Mouse (Mus musculus) midbrain, embryonic 11.5 days (tissue): ENCODE measurements around the gene Gm13289. TPM values are rescaled to one million over a fixed set of nuclear protein-coding genes. Genes with fewer than 3 reads are reported as not detected.
"Not testable (repeated sequence)": the region's sequence is repeated elsewhere in the genome, so short reads cannot be mapped to it uniquely, and the experiment has no call there.

Experiments used
- ATAC-seq: fragments of 200-750 bp; cut with Nextera tagmentation; 2 replicates; pipeline ENCODE4 v1.8.0; 2017; ENCODE audit warnings: moderate TSS enrichment, moderate library complexity; ENCODE audit not compliant: low FRiP score
- DNase-seq: peaks from one replicate; pipeline ENCODE4 v3.0.0; 2015; ENCODE audit warnings: low spot score; ENCODE audit errors: missing footprints
- H3K27ac ChIP-seq: fragments of 300-500 bp; sonication (generic); 2 replicates; pipeline ENCODE4 v1.5.1; 2014; ENCODE audit warnings: low read depth, low read length
- H3K27me3 ChIP-seq: fragments of 300-500 bp; sonication (generic); 2 replicates; pipeline ENCODE4 v1.6.1; 2014; ENCODE audit warnings: mild to moderate bottlenecking, low read length, moderate library complexity, mixed read lengths; ENCODE audit not compliant: control insufficient read depth, insufficient read depth
- H3K36me3 ChIP-seq: fragments of 300-500 bp; sonication (generic); 2 replicates; pipeline ENCODE4 v1.6.1; 2014; ENCODE audit warnings: mild to moderate bottlenecking, low read length, moderate library complexity, mixed read lengths; ENCODE audit not compliant: control insufficient read depth, insufficient read depth
- H3K4me1 ChIP-seq: fragments of 300-500 bp; sonication (generic); 2 replicates; pipeline ENCODE4 v1.6.1; 2014; ENCODE audit warnings: low read length; ENCODE audit not compliant: control insufficient read depth, insufficient read depth
- H3K4me2 ChIP-seq: fragments of 300-500 bp; sonication (generic); 2 replicates; pipeline ENCODE4 v1.6.1; 2014; ENCODE audit warnings: mild to moderate bottlenecking, moderate library complexity
- H3K4me3 ChIP-seq: fragments of 300-500 bp; sonication (generic); 2 replicates; pipeline ENCODE4 v1.5.1; 2014; ENCODE audit warnings: low read depth, low read length
- H3K9ac ChIP-seq: fragments of 300-500 bp; sonication (generic); 2 replicates; pipeline ENCODE4 v1.6.1; 2014; ENCODE audit warnings: low read length
- H3K9me3 ChIP-seq: fragments of 300-500 bp; sonication (generic); 2 replicates; pipeline ENCODE4 v1.6.1; 2016; ENCODE audit warnings: low read length; ENCODE audit not compliant: control insufficient read depth
- WGBS: fragments of 180-500 bp; shearing (Covaris S2); extraction: QIAGEN DNeasy Blood & Tissue Kit; methylation state at CpG from one replicate; pipeline ENCODE4 v1.1.7; 2014; 5-methylcytosine and 5-hydroxymethylcytosine counted together
- polyA plus RNA-seq: library from polyadenylated mRNA; unstranded; fragments of >200 nt; fragmentation: Nextera tagmentation; extraction: Ambion mirVana; gene quantifications from 2 replicates; pipeline ENCODE4 v1.2.1, GENCODE M21; 2014

Gene Gm13289
- polyA plus RNA-seq, 1 experiment from 2014 or later, result not detected

DNA sequence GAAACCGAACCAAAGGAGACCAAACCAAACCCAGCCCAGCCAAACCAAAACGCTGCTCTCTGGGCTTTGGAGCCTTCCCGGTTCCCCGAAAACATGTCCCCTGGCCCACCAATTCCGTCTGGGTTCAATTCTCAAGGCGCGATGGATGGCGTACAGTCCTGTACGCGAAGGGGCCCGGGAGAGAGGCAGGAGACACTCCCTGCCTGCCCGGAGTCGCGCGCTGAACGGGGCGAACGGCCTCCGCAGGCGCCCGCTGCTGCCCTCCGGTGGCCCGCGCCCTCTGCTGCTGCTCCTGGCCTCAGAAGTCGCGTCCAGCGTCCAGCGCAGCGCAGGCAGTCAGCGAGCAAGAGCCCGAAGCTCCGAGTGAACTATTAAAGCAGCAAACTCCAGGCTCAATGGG lies 3.2 kb upstream of the Gm13289 start, which contains the start of gene Gm13290:
Gene Gm13290, plus strand, starts transcription at position 301 of the 400 bp plus-strand sequence.
- H3K9ac ChIP-seq, H3K36me3 ChIP-seq, DNase-seq, H3K4me2 ChIP-seq, ATAC-seq, H3K4me3 ChIP-seq, H3K27me3 ChIP-seq, H3K27ac ChIP-seq, H3K4me1 ChIP-seq, H3K9me3 ChIP-seq: not testable (repeated sequence)
- no CpG with 5 or more reads among the region's 32 CpGs for WGBS

- H3K4me1 ChIP-seq, H3K9ac ChIP-seq, H3K4me2 ChIP-seq, H3K27me3 ChIP-seq, H3K36me3 ChIP-seq, DNase-seq, H3K4me3 ChIP-seq, H3K9me3 ChIP-seq, ATAC-seq, H3K27ac ChIP-seq: not testable (repeated sequence)
- no CpG with 5 or more reads among the region's 29 CpGs for WGBS
These were observed 2.8 kb downstream of the Gm13289 start, which contains the start of gene Gm13272 for GRCm38 (mm10) chr4:88779550-88779949. TSS of gene Gm13272 (plus strand) at chr4:88779850.

- not testable (repeated sequence) for H3K27ac ChIP-seq, H3K4me3 ChIP-seq, H3K36me3 ChIP-seq, H3K9me3 ChIP-seq, H3K4me1 ChIP-seq, ATAC-seq, H3K4me2 ChIP-seq, H3K27me3 ChIP-seq, H3K9ac ChIP-seq
- peak; percentile 4 for DNase-seq
- 46% methylated on average over 14 of the region's 18 CpGs for WGBS
These were observed 3.6 kb downstream of the Gm13289 start for GRCm38 (mm10) chr4:88780320-88780719.

GRCm38 (mm10) chr4:88781831-88782230 lies 5.1 kb downstream of the Gm13289 start, which contains the start of gene Ifnz:
TSS of gene Ifnz (plus strand) at chr4:88782131.
- H3K4me2 ChIP-seq, result peak within 1 kb of the TSS; percentile 23; the same call in 1 of the 2 replicates

DNA sequence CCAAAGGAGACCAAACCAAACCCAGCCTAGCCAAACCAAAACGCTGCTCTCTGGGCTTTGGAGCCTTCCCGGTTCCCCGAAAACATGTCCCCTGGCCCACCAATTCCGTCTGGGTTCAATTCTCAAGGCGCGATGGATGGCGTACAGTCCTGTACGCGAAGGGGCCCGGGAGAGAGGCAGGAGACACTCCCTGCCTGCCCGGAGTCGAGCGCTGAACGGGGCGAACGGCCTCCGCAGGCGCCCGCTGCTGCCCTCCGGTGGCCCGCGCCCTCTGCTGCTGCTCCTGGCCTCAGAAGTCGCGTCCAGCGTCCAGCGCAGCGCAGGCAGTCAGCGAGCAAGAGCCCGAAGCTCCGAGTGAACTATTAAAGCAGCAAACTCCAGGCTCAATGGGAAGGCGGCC lies 5.6 kb downstream of the Gm13289 start:
- H3K27me3 ChIP-seq, H3K4me3 ChIP-seq, H3K4me1 ChIP-seq, DNase-seq, ATAC-seq, H3K27ac ChIP-seq, H3K36me3 ChIP-seq, H3K9me3 ChIP-seq, H3K9ac ChIP-seq: not testable (repeated sequence)
- WGBS, result 3% methylated on average over 7 of the region's 31 CpGs
- peak overlapping the region; percentile 23; the same call in 1 of the 2 replicates for H3K4me2 ChIP-seq

More at GRCm38 (mm10) chr4:88781831-88782230, 5.1 kb downstream of the Gm13289 start, which contains the start of gene Ifnz:
- H3K36me3 ChIP-seq, H3K9me3 ChIP-seq, H3K4me1 ChIP-seq, H3K27me3 ChIP-seq, H3K9ac ChIP-seq, H3K4me3 ChIP-seq, ATAC-seq, DNase-seq, H3K27ac ChIP-seq: not testable (repeated sequence)
- WGBS, result 19% methylated on average over 3 of the region's 7 CpGs

DNA sequence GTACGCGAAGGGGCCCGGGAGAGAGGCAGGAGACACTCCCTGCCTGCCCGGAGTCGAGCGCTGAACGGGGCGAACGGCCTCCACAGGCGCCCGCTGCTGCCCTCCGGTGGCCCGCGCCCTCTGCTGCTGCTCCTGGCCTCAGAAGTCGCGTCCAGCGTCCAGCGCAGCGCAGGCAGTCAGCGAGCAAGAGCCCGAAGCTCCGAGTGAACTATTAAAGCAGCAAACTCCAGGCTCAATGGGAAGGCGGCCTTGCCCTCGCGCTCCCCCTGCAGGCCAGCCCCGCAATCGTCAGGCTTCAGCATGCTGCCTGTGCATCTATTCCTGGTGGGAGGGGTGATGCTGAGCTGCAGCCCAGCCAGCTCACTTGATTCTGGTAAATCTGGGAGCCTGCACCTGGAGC lies 8.7 kb downstream of the Gm13289 start, which contains the start of gene Gm13276:
Gene Gm13276, plus strand, starts transcription at position 301 of the 400 bp plus-strand sequence.
- H3K36me3 ChIP-seq, ATAC-seq, H3K9ac ChIP-seq, H3K4me2 ChIP-seq, H3K27ac ChIP-seq, DNase-seq, H3K27me3 ChIP-seq, H3K4me3 ChIP-seq, H3K9me3 ChIP-seq, H3K4me1 ChIP-seq: not testable (repeated sequence)
- WGBS, result no CpG with 5 or more reads among the region's 27 CpGs

DNA sequence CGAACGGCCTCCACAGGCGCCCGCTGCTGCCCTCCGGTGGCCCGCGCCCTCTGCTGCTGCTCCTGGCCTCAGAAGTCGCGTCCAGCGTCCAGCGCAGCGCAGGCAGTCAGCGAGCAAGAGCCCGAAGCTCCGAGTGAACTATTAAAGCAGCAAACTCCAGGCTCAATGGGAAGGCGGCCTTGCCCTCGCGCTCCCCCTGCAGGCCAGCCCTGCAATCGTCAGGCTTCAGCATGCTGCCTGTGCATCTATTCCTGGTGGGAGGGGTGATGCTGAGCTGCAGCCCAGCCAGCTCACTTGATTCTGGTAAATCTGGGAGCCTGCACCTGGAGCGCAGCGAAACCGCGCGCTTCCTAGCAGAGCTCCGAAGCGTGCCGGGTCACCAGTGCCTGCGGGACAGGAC lies 11.7 kb downstream of the Gm13289 start, which contains the start of gene Gm13277:
Gene Gm13277, plus strand, starts transcription at position 231 of the 400 bp plus-strand sequence.
- H3K4me1 ChIP-seq, H3K4me2 ChIP-seq, H3K9me3 ChIP-seq, ATAC-seq, H3K36me3 ChIP-seq, H3K4me3 ChIP-seq, H3K27me3 ChIP-seq, DNase-seq, H3K9ac ChIP-seq, H3K27ac ChIP-seq: not testable (repeated sequence)
- 0% methylated on average over 1 of the region's 28 CpGs for WGBS

DNA sequence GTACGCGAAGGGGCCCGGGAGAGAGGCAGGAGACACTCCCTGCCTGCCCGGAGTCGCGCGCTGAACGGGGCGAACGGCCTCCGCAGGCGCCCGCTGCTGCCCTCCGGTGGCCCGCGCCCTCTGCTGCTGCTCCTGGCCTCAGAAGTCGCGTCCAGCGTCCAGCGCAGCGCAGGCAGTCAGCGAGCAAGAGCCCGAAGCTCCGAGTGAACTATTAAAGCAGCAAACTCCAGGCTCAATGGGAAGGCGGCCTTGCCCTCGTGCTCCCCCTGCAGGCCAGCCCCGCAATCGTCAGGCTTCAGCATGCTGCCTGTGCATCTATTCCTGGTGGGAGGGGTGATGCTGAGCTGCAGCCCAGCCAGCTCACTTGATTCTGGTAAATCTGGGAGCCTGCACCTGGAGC lies 14.5 kb downstream of the Gm13289 start, which contains the start of gene Gm13278:
Gene Gm13278, plus strand, starts transcription at position 301 of the 400 bp plus-strand sequence.
- not testable (repeated sequence) for H3K4me2 ChIP-seq, H3K27ac ChIP-seq, ATAC-seq, H3K9me3 ChIP-seq, H3K9ac ChIP-seq, H3K4me3 ChIP-seq, H3K4me1 ChIP-seq, H3K36me3 ChIP-seq, H3K27me3 ChIP-seq, DNase-seq
- WGBS, result no CpG with 5 or more reads among the region's 28 CpGs

GRCm38 (mm10) chr4:88793936-88794675 lies 17.4 kb downstream of the Gm13289 start, which contains the start of gene Gm13275:
TSS of gene Gm13275 (plus strand) at chr4:88794487.
- ATAC-seq, H3K9ac ChIP-seq, H3K4me1 ChIP-seq, H3K9me3 ChIP-seq, H3K36me3 ChIP-seq, H3K27me3 ChIP-seq, H3K4me3 ChIP-seq, H3K4me2 ChIP-seq, H3K27ac ChIP-seq, DNase-seq: not testable (repeated sequence)
- WGBS, result 0% methylated on average over 5 of the region's 52 CpGs
